Mouse (Mus musculus) MEL (cell line): Measurements from ENCODE around the gene Ceacam19. TPM values are rescaled to one million over a fixed set of nuclear protein-coding genes. Genes with fewer than 3 reads are reported as not detected.

Experiments used
- DNase-seq: peaks from one replicate; pipeline ENCODE4 v3.0.0; 2011; ENCODE audit warnings: low read depth, low spot score
- H3K27ac ChIP-seq: 2 replicates; pipeline ENCODE4 v1.5.1; 2012; ENCODE audit warnings: low read depth, mild to moderate bottlenecking, control low read depth, low read length, moderate library complexity; ENCODE audit not compliant: control insufficient read depth
- H3K27me3 ChIP-seq, 2 experiments: fragments of 150-350 bp in 1 of 2; sonication (generic) in 1 of 2; 2 replicates each; pipeline ENCODE4 v1.6.1; 2012; ENCODE audit warnings: low read length in 2 of 2, mild to moderate bottlenecking in 2 of 2, improper control_type of control experiment in 1 of 2, moderate library complexity in 1 of 2; ENCODE audit not compliant: insufficient read depth in 2 of 2, control insufficient read depth in 1 of 2
- H3K36me3 ChIP-seq, 2 experiments: 2 replicates each; pipeline ENCODE4 v1.6.1; 2012 to 2014; ENCODE audit warnings: low read length in 2 of 2, improper control_type of control experiment in 1 of 2, inconsistent platforms in 1 of 2, mild to moderate bottlenecking in 1 of 2; ENCODE audit not compliant: insufficient read depth in 2 of 2, control insufficient read depth in 1 of 2
- H3K4me1 ChIP-seq, 2 experiments: fragments of 150-350 bp in 1 of 2; sonication (generic) in 1 of 2; 2 replicates each; pipeline ENCODE4 v1.6.1; 2012; ENCODE audit warnings: low read length in 2 of 2, improper control_type of control experiment in 1 of 2, mild to moderate bottlenecking in 1 of 2; ENCODE audit not compliant: insufficient read depth in 2 of 2, control insufficient read depth in 1 of 2
- H3K4me3 ChIP-seq, 2 experiments: fragments of 150-350 bp in 1 of 2; sonication (generic) in 1 of 2; 2 replicates each; pipeline ENCODE4 v1.5.1; 2012; ENCODE audit warnings: low read depth in 2 of 2, low read length in 2 of 2, mild to moderate bottlenecking in 2 of 2, moderate library complexity in 2 of 2, control low read depth in 1 of 2, improper control_type of control experiment in 1 of 2; ENCODE audit not compliant: control insufficient read depth in 1 of 2, insufficient read depth in 1 of 2
- H3K79me2 ChIP-seq: 2 replicates; pipeline ENCODE4 v1.6.1; 2012; ENCODE audit warnings: mild to moderate bottlenecking, low read length, moderate library complexity; ENCODE audit not compliant: control insufficient read depth, poor library complexity, insufficient read depth
- H3K9ac ChIP-seq: 2 replicates; pipeline ENCODE4 v1.6.1; 2012; ENCODE audit warnings: low read depth, mild to moderate bottlenecking, control low read depth, low read length, moderate library complexity; ENCODE audit not compliant: control insufficient read depth, poor library complexity, severe bottlenecking
- H3K9me3 ChIP-seq: fragments of 150-350 bp; sonication (generic); replicated peaks from 2 replicates; pipeline ENCODE4 v1.6.1; 2012; ENCODE audit warnings: mild to moderate bottlenecking, low read length, improper control_type of control experiment, moderate library complexity; ENCODE audit not compliant: insufficient read depth
- BHLHE40 ChIP-seq: IDR thresholded peaks from 2 replicates; pipeline ENCODE4 v1.6.1; 2012; ENCODE audit warnings: low read depth, mild to moderate bottlenecking, inconsistent platforms, low read length, improper control_type of control experiment, borderline replicate concordance
- CHD1 ChIP-seq: IDR thresholded peaks from 2 replicates; pipeline ENCODE4 v1.6.1; 2012; ENCODE audit warnings: low read depth, mild to moderate bottlenecking, inconsistent platforms, low read length, improper control_type of control experiment
- EP300 ChIP-seq, 2 experiments: IDR thresholded peaks; 2 replicates each; pipeline ENCODE4 v1.6.1; 2011; ENCODE audit warnings: improper control_type of control experiment in 2 of 2, low read length in 2 of 2, low read depth in 1 of 2, mild to moderate bottlenecking in 1 of 2
- ETS1 ChIP-seq: IDR thresholded peaks from 2 replicates; pipeline ENCODE4 v1.6.1; 2012; ENCODE audit warnings: low read depth, mild to moderate bottlenecking, inconsistent platforms, low read length, improper control_type of control experiment, moderate library complexity
- GATA1 ChIP-seq: IDR thresholded peaks from 2 replicates; pipeline ENCODE4 v1.6.1; 2011; ENCODE audit warnings: low read depth, low read length, improper control_type of control experiment
- HCFC1 ChIP-seq: IDR thresholded peaks from 2 replicates; pipeline ENCODE4 v1.6.1; 2012; ENCODE audit warnings: low read depth, mild to moderate bottlenecking, inconsistent platforms, low read length, improper control_type of control experiment, moderate library complexity
- JUND ChIP-seq: IDR thresholded peaks from 2 replicates; pipeline ENCODE4 v1.6.1; 2011; ENCODE audit warnings: low read depth, mild to moderate bottlenecking, improper control_type of control experiment, low read length
- KAT2A ChIP-seq: conservative IDR thresholded peaks from 2 replicates; pipeline ENCODE4 v1.6.1; 2012; ENCODE audit warnings: low read depth, low read length, improper control_type of control experiment, inconsistent platforms
- MAFK ChIP-seq: IDR thresholded peaks from 2 replicates; pipeline ENCODE4 v1.6.1; 2011; ENCODE audit warnings: low read depth, mild to moderate bottlenecking, low read length, improper control_type of control experiment, borderline replicate concordance
- MAX ChIP-seq: IDR thresholded peaks from 2 replicates; pipeline ENCODE4 v1.6.1; 2011; ENCODE audit warnings: low read length, improper control_type of control experiment
- MAZ ChIP-seq: IDR thresholded peaks from 2 replicates; pipeline ENCODE4 v1.6.1; 2012; ENCODE audit warnings: low read depth, mild to moderate bottlenecking, inconsistent platforms, low read length, improper control_type of control experiment
- MXI1 ChIP-seq: IDR thresholded peaks from 2 replicates; pipeline ENCODE4 v1.6.1; 2011; ENCODE audit warnings: mild to moderate bottlenecking, low read depth, low read length, improper control_type of control experiment
- MYC ChIP-seq: IDR thresholded peaks from 2 replicates; pipeline ENCODE4 v1.6.1; 2011; ENCODE audit warnings: low read depth, mild to moderate bottlenecking, low read length, improper control_type of control experiment, moderate library complexity
- NELFE ChIP-seq: IDR thresholded peaks from 2 replicates; pipeline ENCODE4 v1.6.1; 2011; ENCODE audit warnings: low read depth, low read length, improper control_type of control experiment
- NRF1 ChIP-seq: IDR thresholded peaks from 2 replicates; pipeline ENCODE4 v1.6.1; 2014; ENCODE audit warnings: low read depth, mild to moderate bottlenecking, inconsistent platforms, low read length, improper control_type of control experiment, moderate library complexity; ENCODE audit not compliant: poor library complexity, insufficient read depth, severe bottlenecking
- POLR2A ChIP-seq, 2 experiments: IDR thresholded peaks; 2 replicates each; pipeline ENCODE4 v1.6.1; 2011 to 2012; ENCODE audit warnings: low read length in 2 of 2, mild to moderate bottlenecking in 2 of 2, control low read depth in 1 of 2, improper control_type of control experiment in 1 of 2, low read depth in 1 of 2, moderate library complexity in 1 of 2; ENCODE audit not compliant: control insufficient read depth in 1 of 2, insufficient read depth in 1 of 2, poor library complexity in 1 of 2
- POLR2AphosphoS5 ChIP-seq: IDR thresholded peaks from 2 replicates; pipeline ENCODE4 v1.6.1; 2012; ENCODE audit warnings: low read depth, borderline replicate concordance, mild to moderate bottlenecking, inconsistent platforms, low read length, moderate library complexity, mixed read lengths
- RAD21 ChIP-seq: IDR thresholded peaks from 2 replicates; pipeline ENCODE4 v1.6.1; 2011; ENCODE audit warnings: mild to moderate bottlenecking, low read depth, low read length, improper control_type of control experiment
- SMC3 ChIP-seq: IDR thresholded peaks from 2 replicates; pipeline ENCODE4 v1.6.1; 2011; ENCODE audit warnings: low read depth, low read length, improper control_type of control experiment
- TCF12 ChIP-seq: IDR thresholded peaks from 2 replicates; pipeline ENCODE4 v1.6.1; 2014; ENCODE audit warnings: low read depth, mild to moderate bottlenecking, inconsistent platforms, low read length, improper control_type of control experiment, moderate library complexity
- USF1 ChIP-seq: IDR thresholded peaks from 2 replicates; pipeline ENCODE4 v1.6.1; 2014; ENCODE audit warnings: low read depth, mild to moderate bottlenecking, inconsistent platforms, low read length, improper control_type of control experiment, moderate library complexity
- USF2 ChIP-seq, 2 experiments: IDR thresholded peaks; 2 replicates each; pipeline ENCODE4 v1.6.1; 2011 to 2012; ENCODE audit warnings: improper control_type of control experiment in 2 of 2, low read length in 2 of 2, borderline replicate concordance in 1 of 2, inconsistent platforms in 1 of 2, low read depth in 1 of 2, mild to moderate bottlenecking in 1 of 2; ENCODE audit not compliant: insufficient read depth in 1 of 2
- ZC3H11A ChIP-seq: IDR thresholded peaks from 2 replicates; pipeline ENCODE4 v1.6.1; 2012; ENCODE audit warnings: low read depth, mild to moderate bottlenecking, inconsistent platforms, low read length, improper control_type of control experiment
- ZKSCAN1 ChIP-seq: IDR thresholded peaks from 2 replicates; pipeline ENCODE4 v1.6.1; 2012; ENCODE audit warnings: low read depth, mild to moderate bottlenecking, inconsistent platforms, low read length, improper control_type of control experiment, moderate library complexity
- ZMIZ1 ChIP-seq: IDR thresholded peaks from 2 replicates; pipeline ENCODE4 v1.6.1; 2012; ENCODE audit warnings: low read depth, mild to moderate bottlenecking, inconsistent platforms, low read length, improper control_type of control experiment, moderate library complexity
- polyA plus RNA-seq, 2 experiments: library from polyadenylated mRNA; stranded (reverse) in 1 of 2; unstranded in 1 of 2; fragments of >175 nt in 1 of 2; fragments of >200 nt in 1 of 2; gene quantifications; 2 replicates each; pipeline versions ENCODE4 v1.2.1 to v1.2.4; 2012; ENCODE audit warnings: low replicate concordance in 2 of 2, low read depth in 1 of 2; ENCODE audit not compliant: insufficient read length in 2 of 2, insufficient read depth in 1 of 2, missing spikeins in 1 of 2
- total RNA-seq: library from RNA; depleted of rRNA; stranded (reverse); fragments of 300-350 nt; gene quantifications from 2 replicates; pipeline ENCODE4 v1.2.3, GENCODE M21; 2012; rRNA removed

The Ceacam19 gene
- total RNA-seq (0.04 TPM in 1 of 2 replicates, not detected in the other), polyA plus RNA-seq (under 1 TPM in 1 of 2 experiments, not detected in 1; 0.03 TPM)

DNA sequence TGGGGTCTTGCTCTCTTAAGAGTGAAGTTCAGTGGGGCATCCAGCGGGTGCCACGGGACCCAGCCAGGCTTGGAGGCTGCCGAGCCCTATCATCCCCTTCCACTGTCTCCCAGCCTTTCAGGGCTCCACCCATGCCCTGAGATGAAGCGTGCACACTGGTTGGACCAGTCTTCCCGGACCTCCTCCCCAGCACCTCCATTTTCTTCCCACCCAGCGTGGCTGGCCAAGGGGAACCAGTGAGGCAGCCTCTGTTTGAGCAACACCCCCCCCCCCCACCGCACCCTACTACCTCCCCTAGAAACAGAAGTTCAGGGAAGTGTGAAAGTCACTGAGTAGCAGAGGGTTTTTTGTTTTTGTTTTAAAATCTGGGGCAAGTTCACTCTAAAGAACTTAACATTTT lies at the start of gene Ceacam19:
Ceacam19 (minus strand) TSS at position 117 of the 400 bp plus-strand sequence.
- Histone ChIP-seq H3K4me1 (no peaks in the 10 kb centered on the region), H3K9me3 (no peaks in the 10 kb centered on the region), H3K27me3 (no peaks in the 10 kb centered on the region), H3K79me2 (no peaks in the 10 kb centered on the region), H3K4me3 (no peak within 1 kb of the TSS), H3K9ac (no peak within 1 kb of the TSS), H3K27ac (no peak within 1 kb of the TSS), H3K36me3 (no peaks in the 10 kb centered on the region)
- no peak for DNase-seq
- no peak for TF ChIP-seq POLR2AphosphoS5
- TF ChIP-seq ZC3H11A = no peak
- TF ChIP-seq GATA1 = no peak
- TF ChIP-seq NRF1 = no peak
- no peak for TF ChIP-seq USF2 (IDR thresholded peaks at IDR 0.05; ENCODE audit: borderline replicate concordance in 1 of 2, insufficient read depth in 1 of 2, low read depth in 1 of 2, low read length in 2 of 2)
- TF ChIP-seq MYC = no peak
- no peak for TF ChIP-seq TCF12
- TF ChIP-seq ZMIZ1 = no peak
- TF ChIP-seq SMC3 = no peak
- no peak for TF ChIP-seq MAFK
- no peak for TF ChIP-seq RAD21
- TF ChIP-seq MAZ = no peak

DNA sequence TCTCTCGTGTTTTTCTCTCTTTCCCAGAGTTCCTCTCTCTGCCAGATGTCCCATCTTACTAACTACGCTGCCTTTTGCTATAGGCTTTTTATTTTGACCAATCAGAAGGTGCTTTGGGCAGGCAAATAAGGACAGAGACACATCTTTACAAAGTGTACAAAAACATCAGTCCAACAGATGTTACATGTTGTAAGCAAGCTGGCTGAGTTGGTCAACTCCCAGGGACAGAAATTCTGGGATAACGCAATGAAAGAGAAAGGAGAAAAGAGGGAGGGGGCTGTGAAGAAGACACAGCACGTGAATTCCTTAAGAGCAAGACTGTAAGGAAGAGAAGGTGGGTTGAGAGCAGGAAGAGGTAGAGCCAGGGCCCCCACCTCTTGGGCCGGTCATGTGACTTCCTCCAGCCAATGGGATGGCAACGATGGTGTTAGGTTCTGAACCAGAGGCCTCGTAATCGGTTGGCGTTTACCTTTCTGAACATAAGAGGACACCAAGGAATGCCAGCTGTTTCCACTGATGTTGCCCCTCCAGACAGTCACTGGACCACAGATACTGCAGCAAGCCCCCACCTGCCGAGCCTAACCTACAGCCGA lies 49.6 kb upstream of the Ceacam19 start:
- TF ChIP-seq USF1 = peak; percentile 52; the same call in 1 of the 2 replicates
- no peak for TF ChIP-seq SMC3
- no peak overlapping the region for H3K27ac ChIP-seq

GRCm38 (mm10) chr7:19935961-19936360 lies 48.2 kb upstream of the Ceacam19 start:
- H3K36me3 ChIP-seq = 0 out of 4 replicates have a peak, but pooled peaks cover 0 to 3% of the 10 kb centered on the region in 2 experiments
- H3K4me1 ChIP-seq = peaks cover 2 to 9% of the 10 kb centered on the region in 2 experiments; a peak in 1 of 4 replicates
- TF ChIP-seq NELFE (no peak), KAT2A (no peak), POLR2A (IDR thresholded peaks at IDR 0.05; ENCODE audit: control insufficient read depth in 1 of 2, insufficient read depth in 1 of 2, low read depth in 1 of 2, low read length in 2 of 2, poor library complexity in 1 of 2) (no peak), BHLHE40 (no peak), ETS1 (no peak), ZKSCAN1 (no peak), USF1 (no peak), JUND (no peak), MAX (no peak), CHD1 (no peak), MAFK (no peak), USF2 (IDR thresholded peaks at IDR 0.05; ENCODE audit: borderline replicate concordance in 1 of 2, insufficient read depth in 1 of 2, low read depth in 1 of 2, low read length in 2 of 2) (no peak), MYC (no peak), EP300 (IDR thresholded peaks at IDR 0.05; ENCODE audit: low read depth in 1 of 2, low read length in 2 of 2) (no peak), MXI1 (no peak), NRF1 (no peak), HCFC1 (no peak)
- no peak for DNase-seq
- no peak overlapping the region for H3K27ac ChIP-seq
- H3K4me3 ChIP-seq = no peak overlapping the region
- no peaks in the 10 kb centered on the region; a peak in 1 of 4 replicates for H3K27me3 ChIP-seq
- no peaks in the 10 kb centered on the region for H3K79me2 ChIP-seq
- H3K9ac ChIP-seq = no peak overlapping the region
- no peaks in the 10 kb centered on the region for H3K9me3 ChIP-seq

More for the DNA sequence above, 49.6 kb upstream of the Ceacam19 start:
- Histone ChIP-seq H3K36me3 (0 out of 4 replicates have a peak, but pooled peaks cover 0 to 3% of the 10 kb centered on the region in 2 experiments), H3K27me3 (no peaks in the 10 kb centered on the region; a peak in 1 of 4 replicates), H3K9me3 (no peaks in the 10 kb centered on the region), H3K9ac (no peak overlapping the region), H3K4me3 (no peak overlapping the region), H3K4me1 (peaks cover under 1 to 6% of the 10 kb centered on the region in 2 experiments; a peak in 1 of 4 replicates), H3K79me2 (no peaks in the 10 kb centered on the region)
- DNase-seq = no peak
